Mouse (Mus musculus) megakaryocyte, embryonic 14.5 days (primary cell): ENCODE results near the gene Fmo2.

Source experiments
- FLI1 ChIP-seq: IDR thresholded peaks from 2 replicates; pipeline ENCODE4 v1.6.1; 2012; ENCODE audit warnings: low read length, inconsistent platforms, mixed read lengths
- GATA1 ChIP-seq: IDR thresholded peaks from 3 replicates; pipeline ENCODE4 v1.6.1; 2012; ENCODE audit warnings: mixed read lengths, low read length, inconsistent platforms, borderline replicate concordance

DNA sequence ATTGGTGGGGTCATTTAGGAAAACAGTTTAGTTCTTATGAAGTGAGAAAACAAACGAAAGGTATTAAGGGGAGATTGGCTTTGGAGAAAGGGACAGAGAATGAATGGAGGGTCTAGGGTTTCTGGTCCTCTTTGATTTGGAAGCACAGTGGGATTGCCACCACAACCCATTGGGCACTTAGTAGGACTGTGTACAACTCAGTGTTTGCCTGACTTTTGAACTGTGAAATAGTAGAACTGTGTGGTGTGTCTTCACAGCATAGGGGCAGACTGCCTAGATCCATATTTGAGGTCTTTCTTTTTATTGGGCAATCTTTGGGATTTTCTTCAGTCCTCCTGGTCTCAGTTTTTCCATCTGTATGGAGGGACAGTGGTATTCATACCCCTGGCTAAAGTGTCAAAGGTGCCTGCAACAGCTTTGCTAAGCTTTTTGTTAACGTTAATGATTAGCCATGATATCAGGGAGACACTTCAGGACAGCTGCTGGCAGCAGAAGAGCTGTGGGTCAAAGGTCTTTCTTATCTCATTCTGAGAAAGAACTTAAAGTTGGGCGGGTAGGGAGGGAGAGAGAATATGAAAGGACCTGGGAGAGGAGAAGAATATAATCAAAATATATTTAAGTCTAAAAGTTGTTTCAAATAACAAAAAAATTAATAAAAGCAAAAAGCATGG is 44.6 kb downstream of the Fmo2 start:
- TF ChIP-seq FLI1 = no peak
- TF ChIP-seq GATA1 = no peak
